Mouse (Mus musculus) thymus, postnatal 4 days (tissue): ENCODE data around the gene Olfr549.

Experiments
- DNase-seq: peaks from one replicate; pipeline ENCODE4 v3.0.0; 2021

Gene Olfr549

GRCm38 (mm10) chr7:102597378-102598031 is 47.8 kb downstream of the Olfr549 start, which contains the start of gene Olfr552:
Olfr552 (plus strand) TSS chr7:102597770.
- DNase-seq: no peak
